Mouse (Mus musculus) liver, postnatal 0 days (tissue): Measurements from ENCODE around the gene Xcl1. TPM values are rescaled to one million over a fixed set of nuclear protein-coding genes. Genes with fewer than 3 reads are reported as not detected.

Source experiments
- ATAC-seq: fragments of 200-750 bp; cut with Nextera tagmentation; 2 replicates; pipeline ENCODE4 v1.8.0; 2017; ENCODE audit warnings: mild to moderate bottlenecking, moderate library complexity
- DNase-seq: peaks from one replicate; pipeline ENCODE4 v3.0.0-alpha.2; 2016
- H3K27ac ChIP-seq: fragments of 300-500 bp; sonication (generic); 2 replicates; pipeline ENCODE4 v1.5.1; 2014; ENCODE audit warnings: antibody characterized with exemption, moderate library complexity, mild to moderate bottlenecking, low read depth
- H3K27me3 ChIP-seq: fragments of 300-500 bp; sonication (generic); 2 replicates; pipeline ENCODE4 v1.6.1; 2014; ENCODE audit warnings: low read length, control low read depth, mixed read lengths; ENCODE audit not compliant: insufficient read depth
- H3K36me3 ChIP-seq: fragments of 300-500 bp; sonication (generic); replicated peaks from 2 replicates; pipeline ENCODE4 v1.6.1; 2014; ENCODE audit warnings: mild to moderate bottlenecking, control low read depth, low read length, moderate library complexity, mixed read lengths; ENCODE audit not compliant: insufficient read depth
- H3K4me1 ChIP-seq: fragments of 300-500 bp; sonication (generic); 2 replicates; pipeline ENCODE4 v1.6.1; 2014; ENCODE audit warnings: antibody characterized with exemption, mild to moderate bottlenecking, control low read depth; ENCODE audit not compliant: insufficient read depth
- H3K4me2 ChIP-seq: fragments of 300-500 bp; sonication (generic); 2 replicates; pipeline ENCODE4 v1.6.1; 2014; ENCODE audit warnings: low read depth, mild to moderate bottlenecking, low read length, moderate library complexity, mixed read lengths
- H3K4me3 ChIP-seq: fragments of 300-500 bp; sonication (generic); 2 replicates; pipeline ENCODE4 v1.5.1; 2014; ENCODE audit warnings: low read depth, low read length
- H3K9ac ChIP-seq: fragments of 300-500 bp; sonication (generic); replicated peaks from 2 replicates; pipeline ENCODE4 v1.6.1; 2014; ENCODE audit warnings: mild to moderate bottlenecking, moderate library complexity
- H3K9me3 ChIP-seq: fragments of 300-500 bp; sonication (generic); 2 replicates; pipeline ENCODE4 v1.6.1; 2016; ENCODE audit warnings: mild to moderate bottlenecking, control low read depth, low read length, mixed read lengths
- CTCF ChIP-seq: sonication (generic); IDR thresholded peaks from 2 replicates; pipeline ENCODE4 v1.5.1; 2016; ENCODE audit warnings: antibody characterized with exemption, low read depth
- EP300 ChIP-seq: IDR thresholded peaks from 2 replicates; pipeline ENCODE4 v1.6.1; 2016; ENCODE audit warnings: antibody characterized with exemption, low read depth, mild to moderate bottlenecking
- WGBS: fragments of 180-500 bp; shearing (Covaris S2); extraction: QIAGEN DNeasy Blood & Tissue Kit; methylation state at CpG from one replicate; pipeline ENCODE4 v1.1.7; 2014; ENCODE audit not compliant: insufficient replicate concordance; 5-methylcytosine and 5-hydroxymethylcytosine counted together
- polyA plus RNA-seq: library from polyadenylated mRNA; unstranded; fragments of >200 nt; fragmentation: Nextera tagmentation; extraction: Ambion mirVana; gene quantifications from 2 replicates; pipeline ENCODE4 v1.2.1, GENCODE M21; 2015

Gene Xcl1
- polyA plus RNA-seq, 1 experiment from 2014 or later = 0.83 TPM

GRCm38 (mm10) chr1:164898846-164899351 is 36.4 kb downstream of the Xcl1 start:
- WGBS = under 1% methylated on average over 22 of the region's 22 CpGs
- no peaks in the 10 kb centered on the region for H3K9me3 ChIP-seq
- H3K9ac ChIP-seq = peak overlapping the region; percentile 53
- H3K36me3 ChIP-seq = no peaks in the 10 kb centered on the region
- H3K4me1 ChIP-seq = peaks cover 6% of the 10 kb centered on the region; the same call in 1 of the 2 replicates
- ATAC-seq = peak; percentile 80
- H3K27me3 ChIP-seq = no peaks in the 10 kb centered on the region
- H3K27ac ChIP-seq = no peak overlapping the region
- H3K4me3 ChIP-seq = peak overlapping the region; percentile 49
- peak overlapping the region; percentile 93 for H3K4me2 ChIP-seq
- peak; percentile 65 for DNase-seq
- no peak for TF ChIP-seq EP300
- TF ChIP-seq CTCF = peak; percentile 67

GRCm38 (mm10) chr1:164897163-164897817 is 38.0 kb downstream of the Xcl1 start:
- Histone ChIP-seq H3K27ac (no peak overlapping the region), H3K4me2 (no peak overlapping the region), H3K4me3 (no peak overlapping the region), H3K36me3 (no peaks in the 10 kb centered on the region), H3K4me1 (peaks cover 6% of the 10 kb centered on the region; the same call in 1 of the 2 replicates), H3K9me3 (no peaks in the 10 kb centered on the region), H3K27me3 (no peaks in the 10 kb centered on the region), H3K9ac (no peak overlapping the region)
- DNase-seq (no peak), ATAC-seq (no peak)
- TF ChIP-seq CTCF = no peak
- TF ChIP-seq EP300 = no peak
- 29% methylated on average over 5 of the region's 5 CpGs for WGBS

GRCm38 (mm10) chr1:164896211-164897145 is 38.8 kb downstream of the Xcl1 start:
- DNase-seq = no peak
- Histone ChIP-seq H3K4me3 (no peak overlapping the region), H3K9ac (no peak overlapping the region), H3K4me1 (peaks cover 6% of the 10 kb centered on the region; the same call in 1 of the 2 replicates), H3K4me2 (no peak overlapping the region), H3K27ac (no peak overlapping the region), H3K36me3 (no peaks in the 10 kb centered on the region), H3K9me3 (no peaks in the 10 kb centered on the region), H3K27me3 (no peaks in the 10 kb centered on the region)
- no peak for TF ChIP-seq EP300
- no peak for TF ChIP-seq CTCF
- 56% methylated on average over 16 of the region's 16 CpGs for WGBS
- ATAC-seq = no peak

- no peak overlapping the region for H3K4me2 ChIP-seq
- H3K9ac ChIP-seq = no peak overlapping the region
- no peak for DNase-seq
- no peaks in the 10 kb centered on the region for H3K9me3 ChIP-seq
- no peaks in the 10 kb centered on the region for H3K27me3 ChIP-seq
- WGBS = 62% methylated on average over 2 of the region's 2 CpGs
- no peaks in the 10 kb centered on the region for H3K36me3 ChIP-seq
- no peak overlapping the region for H3K4me3 ChIP-seq
- H3K4me1 ChIP-seq = peaks cover 6% of the 10 kb centered on the region; the same call in 1 of the 2 replicates
- no peak overlapping the region for H3K27ac ChIP-seq
- no peak for ATAC-seq
- TF ChIP-seq CTCF (no peak), EP300 (no peak)
Measured at GRCm38 (mm10) chr1:164895806-164896205, 39.5 kb downstream of the Xcl1 start.

GRCm38 (mm10) chr1:164890366-164890765 is 45.0 kb downstream of the Xcl1 start:
- no peak overlapping the region for H3K9ac ChIP-seq
- H3K4me3 ChIP-seq = no peak overlapping the region
- 70% methylated on average over 4 of the region's 4 CpGs for WGBS
- H3K4me2 ChIP-seq = no peak overlapping the region
- DNase-seq (no peak), ATAC-seq (no peak)
- no peak overlapping the region for H3K27ac ChIP-seq
- H3K36me3 ChIP-seq = no peaks in the 10 kb centered on the region
- H3K9me3 ChIP-seq = no peaks in the 10 kb centered on the region
- no peaks in the 10 kb centered on the region for H3K27me3 ChIP-seq
- no peaks in the 10 kb centered on the region for H3K4me1 ChIP-seq
- TF ChIP-seq CTCF = no peak

- H3K36me3 ChIP-seq = no peaks in the 10 kb centered on the region
- no peak for TF ChIP-seq EP300
- no peak for TF ChIP-seq CTCF
- no peak for ATAC-seq
- no peak overlapping the region for H3K9ac ChIP-seq
- H3K4me1 ChIP-seq = no peaks in the 10 kb centered on the region
- H3K4me3 ChIP-seq = no peak overlapping the region
- no peak overlapping the region for H3K4me2 ChIP-seq
- WGBS = 44% methylated on average over 6 of the region's 6 CpGs
- DNase-seq = no peak
- no peaks in the 10 kb centered on the region for H3K27me3 ChIP-seq
- no peak overlapping the region for H3K27ac ChIP-seq
- H3K9me3 ChIP-seq = no peaks in the 10 kb centered on the region
Measured at GRCm38 (mm10) chr1:164888563-164888962, 46.8 kb downstream of the Xcl1 start.
